Mouse (Mus musculus) lung, embryonic 14.5 days (tissue): ENCODE data around the gene Daam2. TPM values are rescaled to one million over a fixed set of nuclear protein-coding genes. Genes with fewer than 3 reads are reported as not detected.

Experiments used
- ATAC-seq: fragments of 200-750 bp; cut with Nextera tagmentation; 2 replicates; pipeline ENCODE4 v1.8.0; 2017; ENCODE audit warnings: mild to moderate bottlenecking, moderate TSS enrichment, moderate library complexity; ENCODE audit not compliant: insufficient read depth
- DNase-seq: peaks from one replicate; pipeline ENCODE4 v3.0.0-alpha.2; 2015
- H3K27ac ChIP-seq: fragments of 300-500 bp; sonication (generic); 2 replicates; pipeline ENCODE4 v1.5.1; 2014; ENCODE audit warnings: low read depth, mild to moderate bottlenecking, moderate library complexity
- H3K27me3 ChIP-seq: fragments of 300-500 bp; sonication (generic); 2 replicates; pipeline ENCODE4 v1.6.1; 2014; ENCODE audit warnings: low read length, control low read depth; ENCODE audit not compliant: insufficient read depth
- H3K36me3 ChIP-seq: fragments of 300-500 bp; sonication (generic); 2 replicates; pipeline ENCODE4 v1.6.1; 2014; ENCODE audit warnings: control low read depth; ENCODE audit not compliant: insufficient read depth
- H3K4me1 ChIP-seq: fragments of 300-500 bp; sonication (generic); 2 replicates; pipeline ENCODE4 v1.6.1; 2014; ENCODE audit warnings: antibody characterized with exemption, control low read depth; ENCODE audit not compliant: insufficient read depth
- H3K4me2 ChIP-seq: fragments of 300-500 bp; sonication (generic); 2 replicates; pipeline ENCODE4 v1.6.1; 2014; ENCODE audit warnings: mild to moderate bottlenecking
- H3K4me3 ChIP-seq: fragments of 300-500 bp; sonication (generic); 2 replicates; pipeline ENCODE4 v1.5.1; 2014; ENCODE audit warnings: low read depth, low read length
- H3K9ac ChIP-seq: fragments of 300-500 bp; sonication (generic); 2 replicates; pipeline ENCODE4 v1.6.1; 2014
- H3K9me3 ChIP-seq: fragments of 300-500 bp; sonication (generic); 2 replicates; pipeline ENCODE4 v1.6.1; 2016; ENCODE audit warnings: low read depth, low read length, control low read depth
- CTCF ChIP-seq: IDR thresholded peaks from 2 replicates; pipeline ENCODE4 v1.5.1; 2016; ENCODE audit warnings: antibody characterized with exemption, low read depth
- WGBS: fragments of 180-500 bp; shearing (Covaris S2); extraction: QIAGEN DNeasy Blood & Tissue Kit; methylation state at CpG from one replicate; pipeline ENCODE4 v1.1.7; 2014; 5-methylcytosine and 5-hydroxymethylcytosine counted together
- polyA plus RNA-seq: library from polyadenylated mRNA; unstranded; fragments of >200 nt; fragmentation: Nextera tagmentation; extraction: Ambion mirVana; gene quantifications from 2 replicates; pipeline ENCODE4 v1.2.1, GENCODE M21; 2014

Daam2 gene
- polyA plus RNA-seq, 1 experiment from 2014 or later = 18.1 TPM

DNA sequence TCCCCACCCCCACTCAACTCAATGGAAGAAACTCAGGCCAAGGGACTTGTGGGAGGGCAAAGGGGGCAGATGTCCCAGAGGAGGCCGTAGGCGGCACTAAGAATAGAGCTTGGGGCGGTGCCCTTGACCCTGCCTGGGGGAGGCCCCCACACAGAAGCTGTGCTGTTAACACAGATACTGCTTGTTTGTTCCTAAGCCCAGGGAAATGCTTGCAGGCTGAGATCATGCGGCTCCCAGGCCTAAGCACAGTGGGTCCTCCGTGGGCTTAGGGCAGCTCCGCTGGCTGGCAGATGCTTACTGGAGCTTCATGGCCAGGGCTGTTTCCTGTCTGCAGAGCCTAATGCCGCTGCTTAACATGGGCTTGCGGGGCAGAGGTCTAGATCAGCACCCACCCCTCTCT is 91.5 kb downstream of the Daam2 start:
- ATAC-seq (no peak), DNase-seq (no peak)
- H3K9me3 ChIP-seq = no peaks in the 10 kb centered on the region
- no peak overlapping the region for H3K4me2 ChIP-seq
- H3K9ac ChIP-seq = no peak overlapping the region
- WGBS = 62% methylated on average over 8 of the region's 8 CpGs
- H3K4me3 ChIP-seq = no peak overlapping the region
- H3K27ac ChIP-seq = no peak overlapping the region
- H3K4me1 ChIP-seq = no peaks in the 10 kb centered on the region
- no peak for TF ChIP-seq CTCF
- H3K27me3 ChIP-seq = no peaks in the 10 kb centered on the region
- H3K36me3 ChIP-seq = peaks cover 41% of the 10 kb centered on the region

DNA sequence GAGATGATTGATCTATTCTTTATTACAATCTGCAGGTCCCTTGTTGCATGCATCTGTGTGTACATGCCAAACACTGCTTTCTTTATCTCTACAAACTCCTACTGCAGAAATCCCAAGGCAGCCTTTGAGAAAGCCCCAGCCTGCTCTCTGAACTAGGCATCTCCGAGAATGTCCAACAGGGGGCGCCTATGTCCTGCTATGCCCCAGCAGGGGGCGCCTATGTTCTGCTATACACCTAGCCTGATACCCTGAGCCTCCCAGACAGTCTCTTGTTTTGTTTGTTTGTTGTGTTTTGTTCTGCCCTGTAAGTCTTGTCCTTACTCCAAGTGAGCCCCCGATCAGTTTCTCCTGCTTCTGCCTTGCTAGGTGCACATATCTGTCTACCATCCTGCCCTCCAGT is 95.9 kb downstream of the Daam2 start:
- H3K9ac ChIP-seq = no peak overlapping the region
- peaks cover 46% of the 10 kb centered on the region for H3K36me3 ChIP-seq
- no peaks in the 10 kb centered on the region for H3K27me3 ChIP-seq
- ATAC-seq (peak; percentile 44; the same call in 1 of the 2 replicates), DNase-seq (peak; percentile 88)
- TF ChIP-seq CTCF = peak; percentile 97
- WGBS = 27% methylated on average over 4 of the region's 4 CpGs
- no peak overlapping the region for H3K4me3 ChIP-seq
- no peak overlapping the region for H3K4me2 ChIP-seq
- no peak overlapping the region for H3K27ac ChIP-seq
- no peaks in the 10 kb centered on the region for H3K9me3 ChIP-seq
- H3K4me1 ChIP-seq = no peaks in the 10 kb centered on the region

DNA sequence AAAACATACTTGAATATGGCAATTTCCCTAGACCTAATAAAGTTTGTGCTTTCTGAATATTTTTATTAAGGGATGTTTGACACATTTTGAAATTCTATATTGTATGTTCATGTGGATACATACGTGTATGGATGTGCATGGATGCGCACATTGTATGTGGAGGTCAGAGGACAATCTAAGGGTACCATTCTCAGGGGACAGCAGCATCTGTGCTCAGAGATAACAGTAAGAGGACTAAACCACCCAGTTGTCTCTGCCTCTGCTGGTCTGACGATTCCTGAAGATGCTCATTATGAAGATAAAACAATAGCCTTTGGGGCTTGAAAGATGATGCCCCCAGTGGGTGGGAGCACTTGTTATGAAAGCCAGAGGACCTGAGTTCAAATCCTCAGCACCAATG is 99.3 kb downstream of the Daam2 start:
- ATAC-seq = no peak
- no peaks in the 10 kb centered on the region for H3K9me3 ChIP-seq
- 87% methylated on average over 3 of the region's 3 CpGs for WGBS

DNA sequence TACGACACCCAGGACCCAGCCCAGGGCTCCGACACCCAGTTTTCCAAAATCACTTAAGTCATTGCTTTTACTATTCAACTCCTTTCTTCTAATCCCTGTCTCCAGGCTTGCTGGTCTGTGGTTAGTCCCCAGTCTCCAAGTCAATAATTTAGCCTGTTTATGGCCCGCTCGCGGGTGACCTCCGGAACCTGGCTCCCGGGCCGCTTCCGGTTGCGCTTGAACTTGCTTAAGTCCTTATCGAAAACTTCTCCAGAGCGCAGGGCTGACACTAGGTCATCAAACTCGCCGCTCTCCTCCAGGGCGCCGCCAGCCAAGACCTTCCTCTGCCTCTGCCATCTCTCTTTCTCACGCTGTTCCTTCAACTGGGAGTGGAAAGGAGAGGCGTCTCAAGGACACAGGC is 105.8 kb downstream of the Daam2 start:
- Histone ChIP-seq H3K4me1 (no peaks in the 10 kb centered on the region), H3K27ac (no peak overlapping the region), H3K4me3 (no peak overlapping the region), H3K4me2 (no peak overlapping the region), H3K27me3 (no peaks in the 10 kb centered on the region), H3K36me3 (peaks cover 73% of the 10 kb centered on the region), H3K9ac (no peak overlapping the region), H3K9me3 (no peaks in the 10 kb centered on the region)
- DNase-seq (no peak), ATAC-seq (no peak)
- 91% methylated on average over 18 of the region's 18 CpGs for WGBS
- no peak for TF ChIP-seq CTCF

More for the DNA sequence above, 99.3 kb downstream of the Daam2 start:
- H3K4me3 ChIP-seq = no peak overlapping the region
- H3K9ac ChIP-seq = no peak overlapping the region
- H3K27me3 ChIP-seq = no peaks in the 10 kb centered on the region
- no peak for DNase-seq
- H3K4me1 ChIP-seq = no peaks in the 10 kb centered on the region
- H3K4me2 ChIP-seq = no peak overlapping the region
- no peak for TF ChIP-seq CTCF
- H3K27ac ChIP-seq = no peak overlapping the region
- H3K36me3 ChIP-seq = peaks cover 55% of the 10 kb centered on the region

DNA sequence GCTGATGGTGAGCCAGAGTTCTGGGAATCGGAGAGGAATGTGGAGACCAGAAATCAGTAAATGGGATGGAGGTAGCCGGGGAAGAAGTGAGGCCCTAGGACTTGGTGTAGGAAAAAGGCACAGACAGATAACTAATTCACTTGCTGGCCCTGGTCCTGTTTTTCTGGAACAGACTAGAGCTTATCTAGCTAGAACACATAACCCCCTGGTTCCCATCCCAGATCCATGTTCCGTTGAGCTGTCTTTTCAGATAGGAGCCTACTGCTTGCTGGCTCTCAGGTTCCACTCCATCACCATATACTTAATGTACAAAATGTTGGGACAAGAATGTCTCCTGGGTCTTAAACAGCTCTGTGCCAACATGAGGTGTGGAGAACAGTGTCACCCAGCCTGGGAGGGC is 106.3 kb downstream of the Daam2 start:
- no peak for ATAC-seq
- no peak for DNase-seq
- no peak for TF ChIP-seq CTCF
- no peak overlapping the region for H3K4me2 ChIP-seq
- H3K4me3 ChIP-seq = no peak overlapping the region
- no peak overlapping the region for H3K27ac ChIP-seq
- H3K27me3 ChIP-seq = no peaks in the 10 kb centered on the region
- peaks cover 71% of the 10 kb centered on the region for H3K36me3 ChIP-seq
- no peaks in the 10 kb centered on the region for H3K9me3 ChIP-seq
- WGBS = 81% methylated on average over 3 of the region's 3 CpGs
- H3K4me1 ChIP-seq = no peaks in the 10 kb centered on the region
- H3K9ac ChIP-seq = no peak overlapping the region

DNA sequence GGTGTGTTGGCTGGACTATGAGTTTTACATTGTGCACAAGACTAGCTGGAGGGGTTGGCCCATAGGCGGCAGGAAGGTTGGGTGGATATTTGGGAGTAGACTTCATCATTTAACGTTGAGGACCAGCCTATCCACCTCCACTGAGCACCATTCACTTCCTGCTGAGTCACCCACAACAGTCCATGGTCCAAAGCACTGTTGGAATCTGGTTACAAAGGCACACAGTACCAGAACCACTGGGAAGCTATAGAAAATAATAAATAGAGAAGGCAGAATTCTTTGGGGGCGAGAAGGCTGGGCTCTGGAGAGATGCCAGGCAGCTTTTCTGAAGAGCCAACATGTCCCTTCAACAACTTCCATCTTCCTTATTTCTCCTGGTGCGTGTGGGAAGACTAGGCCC is 107.8 kb downstream of the Daam2 start:
- Histone ChIP-seq H3K4me3 (no peak overlapping the region), H3K27ac (no peak overlapping the region), H3K27me3 (no peaks in the 10 kb centered on the region), H3K4me1 (no peaks in the 10 kb centered on the region), H3K9me3 (no peaks in the 10 kb centered on the region), H3K9ac (no peak overlapping the region), H3K4me2 (no peak overlapping the region), H3K36me3 (peaks cover 76% of the 10 kb centered on the region)
- TF ChIP-seq CTCF = no peak
- DNase-seq (no peak), ATAC-seq (no peak)
- WGBS = 76% methylated on average over 4 of the region's 4 CpGs

DNA sequence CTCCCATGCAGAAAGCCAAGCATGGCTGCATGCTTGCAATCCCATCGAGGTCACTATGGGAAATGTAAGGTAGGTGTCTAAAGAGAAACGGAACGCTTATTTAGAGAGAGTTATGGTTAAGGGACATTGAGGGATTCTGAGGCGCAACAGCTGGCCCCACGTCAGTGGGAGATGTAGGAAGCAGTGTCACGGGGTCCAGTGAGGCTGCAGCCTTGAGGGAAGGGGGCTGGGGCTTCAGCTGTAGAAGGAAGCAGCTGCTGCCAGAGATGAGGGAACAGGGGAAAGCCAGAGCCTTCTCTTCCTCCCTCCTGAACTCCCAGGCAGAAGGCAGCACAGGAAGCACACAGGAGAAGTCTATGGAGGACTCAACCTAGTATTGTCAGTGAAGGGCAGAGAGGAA is 113.2 kb downstream of the Daam2 start:
- Histone ChIP-seq H3K9me3 (no peaks in the 10 kb centered on the region), H3K27ac (0 out of 2 replicates have a peak overlapping the region, but pooled peaks have one; percentile 4), H3K27me3 (no peaks in the 10 kb centered on the region), H3K4me1 (no peaks in the 10 kb centered on the region), H3K4me3 (no peak overlapping the region), H3K36me3 (peaks cover 51% of the 10 kb centered on the region), H3K4me2 (no peak overlapping the region), H3K9ac (no peak overlapping the region)
- no peak for ATAC-seq
- 59% methylated on average over 6 of the region's 6 CpGs for WGBS
- no peak for TF ChIP-seq CTCF
- DNase-seq = peak; percentile 31

DNA sequence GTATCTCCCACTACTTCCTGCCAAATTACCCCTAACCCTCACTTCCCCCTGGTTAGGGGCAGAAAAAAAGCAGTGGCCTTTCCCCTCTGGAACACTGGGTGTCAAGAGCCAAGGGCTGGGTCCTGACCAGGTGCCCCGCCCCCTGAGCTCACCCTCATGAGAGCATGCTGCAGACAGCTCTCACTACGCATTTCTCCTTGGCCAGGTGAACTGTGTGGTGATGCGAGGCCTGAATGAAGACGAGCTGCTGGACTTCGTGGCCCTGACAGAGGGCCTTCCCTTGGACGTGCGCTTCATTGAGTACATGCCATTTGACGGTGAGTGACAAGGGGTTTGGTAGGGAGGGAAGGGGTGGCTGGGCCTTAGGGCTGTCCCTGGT is 114.9 kb downstream of the Daam2 start:
- H3K9ac ChIP-seq = no peak overlapping the region
- no peak overlapping the region for H3K4me2 ChIP-seq
- no peaks in the 10 kb centered on the region for H3K4me1 ChIP-seq
- H3K9me3 ChIP-seq = no peaks in the 10 kb centered on the region
- TF ChIP-seq CTCF = no peak
- WGBS = 76% methylated on average over 8 of the region's 8 CpGs
- peaks cover 34% of the 10 kb centered on the region for H3K36me3 ChIP-seq
- H3K27me3 ChIP-seq = no peaks in the 10 kb centered on the region
- no peak for DNase-seq
- no peak overlapping the region for H3K4me3 ChIP-seq
- no peak overlapping the region for H3K27ac ChIP-seq
- peak; percentile 44; the same call in 1 of the 2 replicates for ATAC-seq
